Mouse (Mus musculus): ENCODE results near the gene Rasgrf1. TPM values are rescaled to one million over a fixed set of nuclear protein-coding genes. Genes with fewer than 3 reads are reported as not detected.

Rasgrf1 gene
- polyA plus RNA-seq, 1 experiment = 3.8 TPM

- no peak for TF ChIP-seq POLR2A (IDR thresholded peaks at IDR 0.05; ENCODE audit: control insufficient read depth, low read depth, low read length)
- no peak for TF ChIP-seq CTCF (IDR thresholded peaks at IDR 0.05; ENCODE audit: control insufficient read depth, insufficient read depth, insufficient replicate concordance, low read depth, low read length)
- Histone ChIP-seq H3K4me1 (ENCODE audit: control insufficient read depth, insufficient read depth, low read length) (no peaks in the 10 kb centered on the region), H3K36me3 (ENCODE audit: control insufficient read depth, insufficient read depth, low read length) (no peaks in the 10 kb centered on the region), H3K4me3 (ENCODE audit: control insufficient read depth, low read depth, low read length) (no peak overlapping the region), H3K27ac (ENCODE audit: control insufficient read depth, insufficient read depth, low read depth, low read length) (no peak overlapping the region), H3K27me3 (ENCODE audit: control insufficient read depth, insufficient read depth, low read length) (no peaks in the 10 kb centered on the region)
Observed at GRCm38 (mm10) chr9:89885701-89886218, 23.9 kb upstream of the Rasgrf1 start.

- H3K4me1 ChIP-seq (ENCODE audit: control insufficient read depth, insufficient read depth, low read length) = no peaks in the 10 kb centered on the region
- no peak for TF ChIP-seq CTCF (IDR thresholded peaks at IDR 0.05; ENCODE audit: control insufficient read depth, insufficient read depth, insufficient replicate concordance, low read depth, low read length)
- TF ChIP-seq POLR2A (IDR thresholded peaks at IDR 0.05; ENCODE audit: control insufficient read depth, low read depth, low read length) = no peak
- H3K27me3 ChIP-seq (ENCODE audit: control insufficient read depth, insufficient read depth, low read length) = no peaks in the 10 kb centered on the region
- no peak overlapping the region for H3K4me3 ChIP-seq (ENCODE audit: control insufficient read depth, low read depth, low read length)
- no peaks in the 10 kb centered on the region for H3K36me3 ChIP-seq (ENCODE audit: control insufficient read depth, insufficient read depth, low read length)
- H3K27ac ChIP-seq (ENCODE audit: control insufficient read depth, insufficient read depth, low read depth, low read length) = no peak overlapping the region
Observed at GRCm38 (mm10) chr9:89891534-89892293, 18.0 kb upstream of the Rasgrf1 start.

DNA sequence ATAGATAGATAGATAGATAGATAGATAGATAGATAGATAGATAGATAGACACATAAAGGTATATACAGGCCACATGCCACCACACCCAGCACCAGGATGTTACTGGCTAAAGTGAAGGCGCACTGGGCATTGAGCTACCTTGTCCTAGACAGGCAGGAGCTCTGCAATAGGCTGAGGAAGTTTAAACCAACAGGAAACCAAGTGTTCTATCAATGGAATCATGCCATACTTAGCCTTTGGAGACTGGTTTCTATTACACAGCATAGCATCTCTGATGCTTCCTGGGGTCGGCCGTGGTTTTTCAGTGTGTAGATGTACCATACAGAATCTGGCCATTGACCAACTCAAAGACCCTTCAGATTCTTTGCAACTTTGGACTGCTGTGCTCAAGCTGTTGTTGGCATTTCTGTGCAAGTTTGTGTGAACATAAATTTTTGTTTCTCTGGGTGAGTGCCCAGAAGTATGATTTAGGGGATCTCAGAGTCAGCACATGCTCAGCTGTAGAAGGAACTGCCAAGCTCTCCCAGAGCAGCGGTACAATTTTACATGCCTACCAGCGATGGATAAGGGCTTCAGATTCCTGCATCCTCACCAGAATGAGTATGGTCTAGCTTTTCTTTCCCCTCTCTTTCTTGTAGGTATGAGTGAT is 17.0 kb upstream of the Rasgrf1 start:
- Histone ChIP-seq H3K4me3 (ENCODE audit: control insufficient read depth, low read depth, low read length) (no peak overlapping the region), H3K36me3 (ENCODE audit: control insufficient read depth, insufficient read depth, low read length) (no peaks in the 10 kb centered on the region)
- TF ChIP-seq POLR2A (IDR thresholded peaks at IDR 0.05; ENCODE audit: control insufficient read depth, low read depth, low read length) = no peak
- no peak for TF ChIP-seq CTCF (IDR thresholded peaks at IDR 0.05; ENCODE audit: control insufficient read depth, insufficient read depth, insufficient replicate concordance, low read depth, low read length)

GRCm38 (mm10) chr9:89900111-89900824 is 9.4 kb upstream of the Rasgrf1 start:
- no peaks in the 10 kb centered on the region; the same call in 1 of the 2 replicates for H3K4me1 ChIP-seq (ENCODE audit: control insufficient read depth, insufficient read depth, low read length)
- TF ChIP-seq CTCF (IDR thresholded peaks at IDR 0.05; ENCODE audit: control insufficient read depth, insufficient read depth, insufficient replicate concordance, low read depth, low read length) = no peak
- no peak for TF ChIP-seq POLR2A (IDR thresholded peaks at IDR 0.05; ENCODE audit: control insufficient read depth, low read depth, low read length)
- no peaks in the 10 kb centered on the region for H3K36me3 ChIP-seq (ENCODE audit: control insufficient read depth, insufficient read depth, low read length)

More for the DNA sequence above, 17.0 kb upstream of the Rasgrf1 start:
- H3K27me3 ChIP-seq (ENCODE audit: control insufficient read depth, insufficient read depth, low read length) = no peaks in the 10 kb centered on the region
- H3K4me1 ChIP-seq (ENCODE audit: control insufficient read depth, insufficient read depth, low read length) = no peaks in the 10 kb centered on the region
- no peak overlapping the region for H3K27ac ChIP-seq (ENCODE audit: control insufficient read depth, insufficient read depth, low read depth, low read length)

GRCm38 (mm10) chr9:89901184-89901583 is 8.5 kb upstream of the Rasgrf1 start:
- H3K27me3 ChIP-seq (ENCODE audit: control insufficient read depth, insufficient read depth, low read length) = no peaks in the 10 kb centered on the region
- H3K4me1 ChIP-seq (ENCODE audit: control insufficient read depth, insufficient read depth, low read length) = no peaks in the 10 kb centered on the region; the same call in 1 of the 2 replicates
- no peak overlapping the region for H3K4me3 ChIP-seq (ENCODE audit: control insufficient read depth, low read depth, low read length)
- H3K27ac ChIP-seq (ENCODE audit: control insufficient read depth, insufficient read depth, low read depth, low read length) = no peak overlapping the region
- no peak for TF ChIP-seq CTCF (IDR thresholded peaks at IDR 0.05; ENCODE audit: control insufficient read depth, insufficient read depth, insufficient replicate concordance, low read depth, low read length)
- no peak for TF ChIP-seq POLR2A (IDR thresholded peaks at IDR 0.05; ENCODE audit: control insufficient read depth, low read depth, low read length)
- H3K36me3 ChIP-seq (ENCODE audit: control insufficient read depth, insufficient read depth, low read length) = no peaks in the 10 kb centered on the region

More at GRCm38 (mm10) chr9:89900111-89900824, 9.4 kb upstream of the Rasgrf1 start:
- no peaks in the 10 kb centered on the region for H3K27me3 ChIP-seq (ENCODE audit: control insufficient read depth, insufficient read depth, low read length)
- no peak overlapping the region for H3K4me3 ChIP-seq (ENCODE audit: control insufficient read depth, low read depth, low read length)
- no peak overlapping the region for H3K27ac ChIP-seq (ENCODE audit: control insufficient read depth, insufficient read depth, low read depth, low read length)

- Histone ChIP-seq H3K4me1 (ENCODE audit: control insufficient read depth, insufficient read depth, low read length) (no peaks in the 10 kb centered on the region; the same call in 1 of the 2 replicates), H3K27ac (ENCODE audit: control insufficient read depth, insufficient read depth, low read depth, low read length) (no peak overlapping the region), H3K27me3 (ENCODE audit: control insufficient read depth, insufficient read depth, low read length) (no peaks in the 10 kb centered on the region), H3K4me3 (ENCODE audit: control insufficient read depth, low read depth, low read length) (no peak overlapping the region), H3K36me3 (ENCODE audit: control insufficient read depth, insufficient read depth, low read length) (no peaks in the 10 kb centered on the region)
- TF ChIP-seq CTCF (IDR thresholded peaks at IDR 0.05; ENCODE audit: control insufficient read depth, insufficient read depth, insufficient replicate concordance, low read depth, low read length) = no peak
- no peak for TF ChIP-seq POLR2A (IDR thresholded peaks at IDR 0.05; ENCODE audit: control insufficient read depth, low read depth, low read length)
Observed at GRCm38 (mm10) chr9:89902813-89903212, 6.9 kb upstream of the Rasgrf1 start.

GRCm38 (mm10) chr9:89906645-89907044 is 3.1 kb upstream of the Rasgrf1 start:
- H3K36me3 ChIP-seq (ENCODE audit: control insufficient read depth, insufficient read depth, low read length) = no peaks in the 10 kb centered on the region
- H3K4me3 ChIP-seq (ENCODE audit: control insufficient read depth, low read depth, low read length) = no peak overlapping the region
- H3K27ac ChIP-seq (ENCODE audit: control insufficient read depth, insufficient read depth, low read depth, low read length) = no peak overlapping the region
- H3K27me3 ChIP-seq (ENCODE audit: control insufficient read depth, insufficient read depth, low read length) = no peaks in the 10 kb centered on the region; the same call in 1 of the 2 replicates
- no peak for TF ChIP-seq POLR2A (IDR thresholded peaks at IDR 0.05; ENCODE audit: control insufficient read depth, low read depth, low read length)
- no peak for TF ChIP-seq CTCF (IDR thresholded peaks at IDR 0.05; ENCODE audit: control insufficient read depth, insufficient read depth, insufficient replicate concordance, low read depth, low read length)
- peaks cover 23% of the 10 kb centered on the region for H3K4me1 ChIP-seq (ENCODE audit: control insufficient read depth, insufficient read depth, low read length)

All from testis, adult 2 months (tissue).